Mouse (Mus musculus) heart, embryonic 15.5 days (tissue): ENCODE data around the gene Ncam2. TPM values are rescaled to one million over a fixed set of nuclear protein-coding genes. Genes with fewer than 3 reads are reported as not detected.
"Not testable (repeated sequence)": the region's sequence is repeated elsewhere in the genome, so short reads cannot be mapped to it uniquely, and the experiment has no call there.

Experiments
- ATAC-seq: fragments of 200-750 bp; cut with Nextera tagmentation; replicated peaks from 2 replicates; pipeline ENCODE4 v1.8.0; 2017; ENCODE audit warnings: low read depth, moderate TSS enrichment; ENCODE audit not compliant: insufficient number of reproducible peaks, insufficient read depth, low FRiP score
- H3K27ac ChIP-seq: fragments of 300-500 bp; sonication (generic); 2 replicates; pipeline ENCODE4 v1.5.1; 2015; ENCODE audit warnings: mild to moderate bottlenecking, inconsistent platforms
- H3K27me3 ChIP-seq: fragments of 300-500 bp; sonication (generic); 2 replicates; pipeline ENCODE4 v1.6.1; 2015; ENCODE audit warnings: inconsistent platforms
- H3K36me3 ChIP-seq: fragments of 300-500 bp; sonication (generic); 2 replicates; pipeline ENCODE4 v1.6.1; 2015; ENCODE audit warnings: mild to moderate bottlenecking, inconsistent platforms
- H3K4me1 ChIP-seq: fragments of 300-500 bp; sonication (generic); replicated peaks from 2 replicates; pipeline ENCODE4 v1.6.1; 2015; ENCODE audit warnings: inconsistent platforms
- H3K4me2 ChIP-seq: fragments of 300-500 bp; sonication (generic); 2 replicates; pipeline ENCODE4 v1.6.1; 2015; ENCODE audit warnings: inconsistent platforms, mild to moderate bottlenecking, moderate library complexity
- H3K4me3 ChIP-seq: fragments of 300-500 bp; sonication (generic); 2 replicates; pipeline ENCODE4 v1.5.1; 2015; ENCODE audit warnings: mild to moderate bottlenecking, inconsistent platforms
- H3K9ac ChIP-seq: fragments of 300-500 bp; sonication (generic); 2 replicates; pipeline ENCODE4 v1.6.1; 2015; ENCODE audit warnings: mild to moderate bottlenecking, inconsistent platforms
- H3K9me3 ChIP-seq: fragments of 300-500 bp; sonication (generic); replicated peaks from 2 replicates; pipeline ENCODE4 v1.6.1; 2016; ENCODE audit warnings: inconsistent platforms
- WGBS: fragments of 180-500 bp; shearing (Covaris S2); methylation state at CpG from one replicate; pipeline ENCODE4 v1.1.7; 2015; ENCODE audit warnings: mixed read lengths; 5-methylcytosine and 5-hydroxymethylcytosine counted together
- polyA plus RNA-seq: library from polyadenylated mRNA; unstranded; fragments of >200 nt; fragmentation: Nextera tagmentation; extraction: Ambion mirVana; gene quantifications from 2 replicates; pipeline ENCODE4 v1.2.1, GENCODE M21; 2015

Gene Ncam2
- polyA plus RNA-seq, 1 experiment from 2014 or later = 0.08 TPM

DNA sequence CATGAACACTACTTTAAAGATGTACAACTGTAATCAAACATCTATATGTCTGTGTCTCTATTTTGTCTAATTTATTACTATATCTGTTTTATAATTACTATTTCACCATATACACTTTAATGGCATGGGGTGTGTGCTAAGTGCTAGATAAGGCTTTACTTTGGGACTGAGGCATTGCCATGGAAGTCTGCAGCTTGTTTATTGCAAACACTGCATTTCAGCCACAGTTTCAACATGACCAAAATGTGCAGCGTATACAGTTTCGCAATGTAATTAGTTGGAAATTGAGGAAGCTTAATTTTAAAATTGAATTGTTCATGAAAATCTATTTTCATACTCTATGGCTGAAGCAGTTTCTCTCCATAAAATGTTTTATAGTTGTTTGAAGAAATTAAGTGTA lies 254.0 kb downstream of the Ncam2 start:
- no peaks in the 10 kb centered on the region for H3K9me3 ChIP-seq
- H3K27ac ChIP-seq = no peak overlapping the region
- H3K27me3 ChIP-seq = no peaks in the 10 kb centered on the region
- ATAC-seq = no peak
- no peak overlapping the region for H3K4me2 ChIP-seq
- H3K4me1 ChIP-seq = no peaks in the 10 kb centered on the region
- H3K4me3 ChIP-seq = no peak overlapping the region
- H3K36me3 ChIP-seq = no peaks in the 10 kb centered on the region
- no peak overlapping the region for H3K9ac ChIP-seq
- 87% methylated on average over 2 of the region's 2 CpGs for WGBS

DNA sequence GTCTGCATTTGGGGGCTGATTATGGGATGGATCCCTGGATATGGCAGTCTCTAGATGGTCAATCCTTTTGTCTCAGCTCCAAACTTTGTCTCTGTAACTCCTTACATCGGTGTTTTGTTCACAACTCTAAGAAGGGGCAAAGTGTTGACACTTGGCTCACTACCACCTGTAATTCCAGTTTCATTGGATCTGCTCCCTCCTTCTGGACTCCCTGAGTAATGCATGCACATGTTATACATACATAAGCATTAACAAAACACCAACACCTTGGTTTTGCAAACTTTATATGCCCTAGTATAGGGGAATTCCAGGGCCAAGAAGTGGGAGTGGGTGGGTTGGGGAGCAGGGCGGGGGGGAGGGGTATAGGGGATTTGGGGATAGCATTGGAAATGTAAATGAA lies 262.2 kb downstream of the Ncam2 start:
- H3K9ac ChIP-seq, ATAC-seq, H3K9me3 ChIP-seq, H3K4me2 ChIP-seq, H3K4me3 ChIP-seq, H3K4me1 ChIP-seq, H3K27me3 ChIP-seq, H3K36me3 ChIP-seq, H3K27ac ChIP-seq: not testable (repeated sequence)
- WGBS = 77% methylated on average over 2 of the region's 2 CpGs

DNA sequence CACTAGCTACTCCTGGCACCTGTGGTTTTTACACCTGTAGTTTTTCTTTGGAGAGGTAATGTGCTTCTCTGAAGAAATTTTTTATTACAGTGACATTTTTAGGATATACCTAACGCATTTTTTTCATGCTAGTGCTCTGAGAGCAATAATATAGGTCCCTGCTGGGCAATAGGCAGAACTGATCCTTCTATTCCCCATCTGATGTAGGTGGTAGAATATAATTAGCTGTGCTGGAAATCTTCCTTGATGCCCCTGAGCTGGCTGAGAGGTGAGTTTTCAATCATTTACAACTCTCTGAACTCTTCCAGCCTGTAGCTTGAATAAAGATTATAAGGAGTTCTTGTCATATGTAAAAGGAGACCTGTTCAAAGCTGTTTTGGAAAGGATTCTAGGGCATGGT lies 272.4 kb downstream of the Ncam2 start:
- 41% methylated on average over 1 of the region's 1 CpGs for WGBS
- no peaks in the 10 kb centered on the region for H3K27me3 ChIP-seq
- H3K4me1 ChIP-seq = no peaks in the 10 kb centered on the region
- H3K9me3 ChIP-seq = no peaks in the 10 kb centered on the region
- no peak overlapping the region for H3K4me3 ChIP-seq
- no peak overlapping the region for H3K4me2 ChIP-seq
- ATAC-seq = no peak
- H3K27ac ChIP-seq = no peak overlapping the region
- no peak overlapping the region for H3K9ac ChIP-seq
- H3K36me3 ChIP-seq = no peaks in the 10 kb centered on the region

DNA sequence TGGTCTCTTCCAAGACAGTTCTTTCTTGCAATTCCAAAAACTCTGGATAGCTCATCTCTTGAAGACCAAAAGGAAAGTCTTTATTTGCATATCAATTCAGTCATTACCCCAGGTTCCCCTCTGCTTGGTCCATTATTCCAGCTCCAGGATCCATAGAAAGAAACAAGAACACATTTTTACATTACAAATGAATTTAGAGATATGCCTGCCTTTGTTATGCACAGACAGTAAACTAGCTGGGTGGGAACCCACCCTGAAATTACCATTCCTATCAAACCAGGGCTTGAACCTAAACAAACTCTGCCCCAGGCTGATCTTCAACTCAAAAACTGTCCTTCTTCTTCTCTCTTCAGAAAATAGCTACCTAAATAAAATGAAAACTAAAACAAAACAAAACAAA lies 280.6 kb downstream of the Ncam2 start:
- no peak overlapping the region for H3K27ac ChIP-seq
- H3K27me3 ChIP-seq = no peaks in the 10 kb centered on the region
- no peak overlapping the region for H3K9ac ChIP-seq
- no peak for ATAC-seq
- H3K4me1 ChIP-seq = no peaks in the 10 kb centered on the region
- H3K4me3 ChIP-seq = no peak overlapping the region
- no peak overlapping the region for H3K4me2 ChIP-seq
- no peaks in the 10 kb centered on the region for H3K9me3 ChIP-seq
- H3K36me3 ChIP-seq = no peaks in the 10 kb centered on the region

DNA sequence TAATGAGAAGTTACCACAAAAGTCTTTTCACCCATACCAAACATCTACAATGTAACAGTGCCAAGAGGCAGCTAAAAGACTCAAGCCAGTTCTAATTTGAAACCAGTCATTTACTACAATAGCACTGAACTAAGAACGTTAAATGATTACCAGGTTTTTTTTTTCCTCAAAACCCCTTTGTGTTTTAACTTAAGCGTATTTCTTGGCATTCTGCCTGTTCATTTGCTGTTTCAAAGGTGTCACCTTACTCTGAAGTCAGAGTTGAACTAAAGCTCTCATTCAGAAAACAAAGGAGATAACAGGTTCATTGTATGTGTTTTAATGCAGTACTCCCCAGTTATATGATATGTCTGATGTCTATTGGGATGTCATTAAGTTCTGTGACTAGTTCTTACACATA lies 295.6 kb downstream of the Ncam2 start:
- ATAC-seq = no peak
- no peaks in the 10 kb centered on the region for H3K4me1 ChIP-seq
- no peaks in the 10 kb centered on the region for H3K27me3 ChIP-seq
- H3K9me3 ChIP-seq = no peaks in the 10 kb centered on the region
- H3K4me2 ChIP-seq = no peak overlapping the region
- no peak overlapping the region for H3K4me3 ChIP-seq
- no peak overlapping the region for H3K27ac ChIP-seq
- H3K36me3 ChIP-seq = no peaks in the 10 kb centered on the region
- no peak overlapping the region for H3K9ac ChIP-seq
- 56% methylated on average over 2 of the region's 2 CpGs for WGBS

DNA sequence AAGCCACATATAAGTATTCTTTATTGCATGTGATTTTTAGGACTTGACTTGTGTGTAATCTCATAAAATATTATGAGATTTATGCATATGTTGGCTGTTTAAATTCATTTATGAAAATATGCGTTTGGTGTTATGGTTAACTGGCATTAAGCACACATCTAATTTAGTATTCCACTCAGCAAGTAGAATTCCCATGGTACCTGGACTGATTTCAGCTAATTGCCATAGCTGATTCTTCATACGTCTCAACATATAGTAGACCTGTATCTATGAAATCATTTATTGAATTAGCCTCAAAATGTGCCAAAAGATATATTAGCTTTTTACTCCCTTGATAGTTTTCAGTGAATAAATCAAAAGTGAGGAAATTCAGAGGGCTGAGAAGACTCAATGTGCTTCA lies 302.1 kb downstream of the Ncam2 start:
- ATAC-seq = no peak
- no peaks in the 10 kb centered on the region for H3K27me3 ChIP-seq
- H3K9ac ChIP-seq = no peak overlapping the region
- no peak overlapping the region for H3K4me2 ChIP-seq
- H3K27ac ChIP-seq = no peak overlapping the region
- no peaks in the 10 kb centered on the region for H3K4me1 ChIP-seq
- no peaks in the 10 kb centered on the region for H3K36me3 ChIP-seq
- H3K4me3 ChIP-seq = no peak overlapping the region
- no peaks in the 10 kb centered on the region for H3K9me3 ChIP-seq
- 74% methylated on average over 2 of the region's 2 CpGs for WGBS

DNA sequence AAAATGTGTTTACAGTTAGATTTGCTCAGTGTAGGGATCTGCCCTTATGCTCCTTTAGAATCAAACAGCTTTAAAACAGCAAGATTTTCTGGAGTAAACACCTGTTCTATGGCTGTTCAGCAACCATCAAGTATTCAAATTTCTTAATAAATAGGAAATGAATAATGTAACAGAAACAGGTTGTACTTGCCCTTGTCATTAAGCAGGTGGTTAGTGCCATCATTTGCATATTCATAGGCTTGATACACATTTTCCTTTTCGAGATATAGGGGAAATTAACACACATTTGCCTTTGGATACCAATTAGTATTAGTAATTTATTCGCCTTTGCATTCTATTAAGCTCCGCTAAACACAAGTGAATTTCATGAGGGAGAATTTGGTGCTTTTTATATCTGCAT lies 335.7 kb downstream of the Ncam2 start:
- H3K4me3 ChIP-seq = no peak overlapping the region
- H3K4me2 ChIP-seq = no peak overlapping the region
- no peaks in the 10 kb centered on the region for H3K36me3 ChIP-seq
- H3K27me3 ChIP-seq = no peaks in the 10 kb centered on the region
- 73% methylated on average over 3 of the region's 3 CpGs for WGBS
- no peak overlapping the region for H3K9ac ChIP-seq
- ATAC-seq = no peak
- H3K9me3 ChIP-seq = no peaks in the 10 kb centered on the region
- H3K27ac ChIP-seq = no peak overlapping the region
- no peaks in the 10 kb centered on the region for H3K4me1 ChIP-seq

DNA sequence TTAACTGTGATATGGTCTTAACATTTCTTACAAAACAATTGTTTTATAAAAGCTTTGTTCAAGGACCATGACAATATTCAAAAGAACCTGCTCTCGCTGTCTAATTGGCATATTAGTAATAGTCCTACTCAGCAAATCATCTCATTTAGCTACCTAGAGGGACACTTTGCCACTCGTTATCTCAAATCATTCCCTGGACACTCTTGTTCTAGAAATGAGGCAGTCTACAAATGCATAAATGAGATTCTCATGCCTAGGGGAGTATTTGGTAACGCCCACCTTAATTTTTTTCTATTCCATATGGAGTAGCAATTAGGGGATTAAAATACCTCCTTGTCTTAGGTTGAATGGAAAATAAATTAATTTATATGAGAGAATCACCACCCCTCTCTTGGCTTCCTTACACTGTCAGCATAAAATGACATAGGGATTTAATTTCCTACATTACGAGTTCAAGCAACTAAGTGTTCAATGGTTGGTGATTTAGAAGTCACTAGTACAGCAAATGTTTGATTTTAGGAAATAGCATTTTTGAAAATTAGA lies 387.1 kb downstream of the Ncam2 start:
- H3K36me3 ChIP-seq = no peaks in the 10 kb centered on the region
- no peak overlapping the region for H3K9ac ChIP-seq
- H3K9me3 ChIP-seq = no peaks in the 10 kb centered on the region
- H3K4me2 ChIP-seq = no peak overlapping the region
- no peak overlapping the region for H3K4me3 ChIP-seq
- no peak for ATAC-seq
- no peaks in the 10 kb centered on the region for H3K27me3 ChIP-seq
- H3K4me1 ChIP-seq = no peaks in the 10 kb centered on the region
- H3K27ac ChIP-seq = no peak overlapping the region
- 74% methylated on average over 4 of the region's 4 CpGs for whole genome bisulfite sequencing

DNA sequence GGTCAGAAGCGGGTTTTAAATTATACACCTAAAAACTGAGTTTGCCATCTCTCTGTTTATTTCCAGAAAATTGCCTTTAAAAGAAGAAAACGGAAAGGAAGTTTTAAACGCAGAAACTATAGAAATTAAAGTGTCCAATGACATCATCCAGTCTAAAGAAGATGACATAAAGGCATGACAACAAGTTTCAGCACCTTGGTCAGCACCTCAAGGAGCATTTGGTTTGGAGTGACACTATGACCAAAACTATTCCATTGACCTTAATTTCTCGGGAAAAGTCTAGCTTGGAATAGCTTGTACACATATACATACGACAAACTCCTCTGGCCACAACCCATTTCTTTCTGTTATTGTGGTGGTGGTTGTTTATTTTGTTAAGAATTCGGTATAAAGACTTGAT lies 422.8 kb downstream of the Ncam2 start:
- H3K9ac ChIP-seq = no peak overlapping the region
- H3K36me3 ChIP-seq = no peaks in the 10 kb centered on the region
- no peaks in the 10 kb centered on the region for H3K9me3 ChIP-seq
- no peak for ATAC-seq
- no peak overlapping the region for H3K4me2 ChIP-seq
- no peak overlapping the region for H3K27ac ChIP-seq
- 44% methylated on average over 6 of the region's 6 CpGs for WGBS
- no peaks in the 10 kb centered on the region for H3K27me3 ChIP-seq
- no peaks in the 10 kb centered on the region for H3K4me1 ChIP-seq
- H3K4me3 ChIP-seq = no peak overlapping the region

DNA sequence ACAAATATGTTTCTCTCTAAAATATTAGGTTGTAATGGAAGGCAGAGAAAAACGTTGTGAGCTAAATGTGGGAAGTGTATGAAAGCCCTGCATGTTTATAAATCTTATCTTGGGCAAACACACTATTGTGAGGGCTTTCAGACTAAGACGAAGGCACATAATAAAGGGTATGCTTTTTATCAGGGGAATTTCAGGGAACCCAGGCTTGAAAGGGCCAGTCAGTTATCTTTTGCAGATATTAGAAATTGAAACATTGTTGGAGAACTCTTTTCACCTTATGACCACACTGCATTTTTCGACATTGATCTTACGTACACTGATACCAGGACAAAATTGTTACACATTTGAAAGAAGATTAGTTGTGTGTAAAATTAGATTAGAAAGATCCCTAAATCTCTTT lies 423.3 kb downstream of the Ncam2 start:
- H3K36me3 ChIP-seq = no peaks in the 10 kb centered on the region
- no peaks in the 10 kb centered on the region for H3K4me1 ChIP-seq
- 58% methylated on average over 4 of the region's 4 CpGs for WGBS
- no peaks in the 10 kb centered on the region for H3K27me3 ChIP-seq
- H3K27ac ChIP-seq = no peak overlapping the region
- no peak overlapping the region for H3K4me2 ChIP-seq
- no peak overlapping the region for H3K9ac ChIP-seq
- no peaks in the 10 kb centered on the region for H3K9me3 ChIP-seq
- no peak for ATAC-seq
- H3K4me3 ChIP-seq = no peak overlapping the region

DNA sequence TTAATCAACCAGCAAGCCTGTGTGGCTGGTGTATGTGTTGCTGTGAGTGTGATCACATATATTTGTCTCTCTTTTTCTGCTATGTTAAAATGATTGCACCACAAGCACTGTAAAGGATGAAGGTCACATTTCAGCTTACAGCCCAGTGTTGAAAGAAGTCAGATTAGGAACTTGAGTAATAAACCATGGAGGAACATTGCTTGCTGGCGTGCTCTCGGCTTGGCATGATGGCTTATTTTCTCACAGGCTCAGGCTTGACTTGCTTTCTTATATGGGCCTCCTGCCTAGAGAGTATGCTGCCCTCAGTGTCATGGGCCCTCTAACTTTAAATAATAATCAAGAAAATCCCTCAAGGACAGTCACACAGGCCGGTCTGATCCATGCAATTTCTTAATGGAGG lies 449.8 kb downstream of the Ncam2 start:
- no peak overlapping the region for H3K4me2 ChIP-seq
- H3K4me1 ChIP-seq = no peaks in the 10 kb centered on the region
- 73% methylated on average over 3 of the region's 3 CpGs for WGBS
- no peak overlapping the region for H3K4me3 ChIP-seq
- no peak for ATAC-seq
- H3K9ac ChIP-seq = no peak overlapping the region
- no peak overlapping the region for H3K27ac ChIP-seq
- H3K36me3 ChIP-seq = no peaks in the 10 kb centered on the region
- no peaks in the 10 kb centered on the region for H3K27me3 ChIP-seq
- H3K9me3 ChIP-seq = no peaks in the 10 kb centered on the region

DNA sequence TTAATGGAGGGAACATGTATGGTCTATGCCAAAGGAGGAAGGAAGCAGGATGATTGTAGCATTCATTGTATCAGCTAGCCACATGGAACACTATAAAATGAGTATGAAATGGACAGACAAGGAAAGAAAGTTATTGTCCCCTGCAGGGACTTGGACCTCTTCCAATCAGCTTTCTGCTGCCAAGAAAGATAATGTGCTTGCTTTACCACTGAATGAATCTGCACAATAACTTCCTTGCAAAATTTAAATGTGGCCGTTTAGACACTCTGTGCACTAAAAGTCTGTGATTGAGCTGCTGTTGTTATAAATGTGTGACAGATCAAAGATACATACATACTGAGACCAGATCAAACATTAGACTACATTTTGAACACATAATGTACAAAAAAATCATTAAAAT lies 451.1 kb downstream of the Ncam2 start:
- Histone ChIP-seq H3K4me3 (no peak overlapping the region), H3K9me3 (no peaks in the 10 kb centered on the region), H3K4me2 (no peak overlapping the region), H3K27ac (no peak overlapping the region), H3K36me3 (no peaks in the 10 kb centered on the region), H3K27me3 (no peaks in the 10 kb centered on the region), H3K9ac (no peak overlapping the region), H3K4me1 (no peaks in the 10 kb centered on the region)
- WGBS = 30% methylated on average over 1 of the region's 1 CpGs
- ATAC-seq = no peak
